Mouse (Mus musculus) cerebellum, postnatal 25 days (tissue): ENCODE measurements at regions not wholly inside any gene's neighbourhood (a gene's known extent, or its start where the extent isn't known, plus 50 kb on each side); places are given as distances from the start of the nearest gene placed in this dataset.
A peak's percentile ranks its signal among the peaks of the same experiment; 100 is the strongest.

Experiments used
- DNase-seq, 2 experiments: peaks; one replicate each; pipeline ENCODE4 v3.0.0; 2021; ENCODE audit warnings: mixed read lengths in 2 of 2

DNA sequence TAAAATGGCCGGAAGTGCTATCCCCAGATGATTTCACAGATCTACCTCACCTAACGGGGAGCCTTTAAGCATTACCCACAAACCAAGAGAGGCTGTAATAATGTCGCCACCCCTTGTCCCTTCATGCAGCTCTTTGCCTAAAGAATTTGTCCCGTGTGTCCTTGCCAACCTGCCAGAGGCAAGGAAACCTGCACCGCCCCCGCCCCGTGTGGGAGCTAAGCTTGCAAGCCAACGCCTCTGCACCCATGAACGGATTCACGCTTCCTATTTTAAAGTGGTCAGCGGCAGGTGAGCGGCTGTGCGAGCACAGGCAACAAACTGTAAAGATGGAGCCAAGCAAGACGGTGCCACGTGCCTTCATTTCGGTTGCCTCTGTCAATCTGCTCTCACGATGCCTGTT lies 63.1 kb downstream of the Gm11011 start:
- DNase-seq, result no peak

DNA sequence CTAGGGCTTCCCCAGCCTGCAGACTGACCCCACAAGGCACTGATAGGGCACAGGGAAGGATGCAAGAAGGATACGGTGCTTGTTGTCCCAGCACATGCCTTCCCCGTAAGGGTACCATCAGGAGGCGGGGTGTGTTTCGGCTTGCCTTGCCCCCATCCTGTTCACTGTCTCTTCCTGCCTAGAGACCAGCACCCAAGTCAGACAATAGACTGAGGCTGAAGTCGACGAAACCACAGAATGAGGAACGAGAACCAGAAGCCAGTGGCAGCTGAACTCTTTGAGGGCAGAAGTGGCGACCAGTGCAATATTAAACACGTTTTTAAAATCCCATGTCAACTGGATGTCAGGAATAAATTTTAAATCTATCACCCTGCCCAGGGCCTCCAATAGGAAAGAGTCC lies 67.6 kb downstream of the Gm11011 start:
- DNase-seq, result no peak

DNA sequence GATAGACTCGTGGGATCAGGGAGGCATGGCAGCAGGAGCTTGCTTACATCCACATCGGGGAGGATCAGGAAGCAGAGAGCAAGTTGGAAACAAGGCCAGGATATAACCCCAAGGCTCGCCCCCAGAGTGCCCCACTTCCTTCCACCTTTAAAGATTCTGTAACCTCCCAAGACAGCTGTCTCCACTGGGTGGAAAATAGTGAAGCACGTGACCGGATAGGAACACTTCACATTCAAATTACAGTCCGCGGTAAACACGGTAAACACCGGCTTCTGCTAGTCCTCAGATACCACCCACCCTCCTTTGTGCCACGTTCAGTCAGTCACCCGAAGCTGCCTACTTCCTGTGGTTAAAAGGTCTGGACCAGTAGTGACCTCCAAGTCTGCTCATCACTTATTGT lies 72.2 kb downstream of the Gm11011 start:
- DNase-seq, result no peak

DNA sequence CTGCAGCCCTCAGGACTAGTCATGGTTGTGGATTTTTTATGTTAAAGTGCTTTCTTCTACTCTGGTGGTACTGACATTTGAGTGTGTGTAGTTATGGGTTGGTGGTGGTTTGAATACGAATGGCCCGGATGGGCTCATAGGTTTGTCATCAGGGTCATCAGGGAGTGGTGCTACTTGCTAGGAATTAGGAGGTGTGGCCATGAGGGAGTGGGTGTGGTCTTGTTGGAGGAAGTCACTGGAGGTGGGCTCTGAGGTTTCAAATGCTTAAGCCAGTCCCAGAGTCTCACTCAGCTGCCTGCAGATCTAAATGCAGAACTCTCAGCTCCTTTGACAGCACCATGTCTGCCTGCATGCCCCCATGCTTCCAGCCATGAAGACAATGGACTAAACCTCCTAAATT lies 76.8 kb downstream of the Gm11011 start:
- DNase-seq, result no peak

DNA sequence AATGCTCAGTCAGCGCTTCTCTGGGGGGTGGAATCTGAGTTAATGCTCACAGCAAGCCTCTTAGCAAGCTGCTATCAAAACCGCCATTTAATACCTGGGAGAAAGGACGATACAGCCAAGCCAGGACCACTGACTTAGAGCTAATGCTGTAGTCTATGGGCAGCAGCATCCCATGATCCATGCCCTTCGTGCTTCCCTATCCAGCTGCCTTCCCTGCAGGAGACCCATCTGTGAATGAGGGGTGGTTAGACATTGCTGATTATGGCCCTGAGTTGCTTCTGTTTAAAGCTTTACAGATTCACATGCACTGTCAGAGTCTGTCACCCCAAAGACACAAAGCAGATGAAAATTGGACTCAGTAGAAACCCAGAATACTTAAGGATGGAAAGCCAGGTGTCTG lies 78.1 kb downstream of the Gm11011 start:
- DNase-seq, result no peak

DNA sequence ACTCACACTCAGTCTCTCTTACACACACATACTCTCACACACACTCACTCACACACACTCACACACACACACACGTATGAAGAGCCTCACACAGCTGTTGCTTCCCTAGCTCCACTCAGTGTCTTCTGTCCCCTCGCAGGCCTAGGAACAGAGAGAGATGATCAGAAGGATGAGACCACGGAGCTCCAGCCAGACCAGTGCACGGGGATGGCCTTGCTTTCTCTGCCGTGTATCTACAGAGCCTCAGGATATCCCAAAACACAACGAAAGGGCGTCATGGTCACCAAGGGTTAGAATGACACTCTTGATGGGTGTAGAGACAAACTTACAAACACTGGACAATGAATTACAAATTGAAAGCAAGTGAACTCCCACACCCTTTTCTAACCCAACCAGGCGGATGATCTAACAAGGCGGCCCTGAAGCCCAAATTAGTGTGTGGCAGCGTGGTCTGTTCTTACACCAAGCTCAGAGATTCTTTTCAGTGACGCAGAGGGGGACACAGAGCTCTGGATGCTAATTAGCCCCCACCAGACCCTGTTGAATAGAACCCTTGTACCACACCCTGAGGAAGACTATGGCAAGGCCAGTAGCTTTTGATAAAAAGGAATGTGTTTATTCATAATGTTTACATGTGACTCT lies 83.0 kb downstream of the Gm11011 start:
- no peak for DNase-seq

DNA sequence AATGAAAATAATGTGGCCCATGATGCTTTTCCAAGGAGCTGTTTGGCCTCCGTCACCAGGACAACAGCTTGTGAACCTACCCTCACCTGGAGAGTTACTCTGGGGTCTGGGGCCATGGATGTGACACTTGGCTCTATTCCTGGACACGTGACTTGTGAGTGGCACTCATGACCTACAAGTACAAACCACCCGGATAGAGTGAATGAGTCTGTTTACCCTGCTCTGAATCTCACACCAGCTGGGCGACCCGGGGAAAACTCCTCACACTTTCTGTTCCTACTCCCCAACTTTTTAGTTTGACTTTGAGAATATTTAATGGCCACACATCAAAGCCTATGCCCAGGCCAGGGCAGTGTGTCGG lies 84.0 kb downstream of the Gm11011 start:
- DNase-seq, result no peak

DNA sequence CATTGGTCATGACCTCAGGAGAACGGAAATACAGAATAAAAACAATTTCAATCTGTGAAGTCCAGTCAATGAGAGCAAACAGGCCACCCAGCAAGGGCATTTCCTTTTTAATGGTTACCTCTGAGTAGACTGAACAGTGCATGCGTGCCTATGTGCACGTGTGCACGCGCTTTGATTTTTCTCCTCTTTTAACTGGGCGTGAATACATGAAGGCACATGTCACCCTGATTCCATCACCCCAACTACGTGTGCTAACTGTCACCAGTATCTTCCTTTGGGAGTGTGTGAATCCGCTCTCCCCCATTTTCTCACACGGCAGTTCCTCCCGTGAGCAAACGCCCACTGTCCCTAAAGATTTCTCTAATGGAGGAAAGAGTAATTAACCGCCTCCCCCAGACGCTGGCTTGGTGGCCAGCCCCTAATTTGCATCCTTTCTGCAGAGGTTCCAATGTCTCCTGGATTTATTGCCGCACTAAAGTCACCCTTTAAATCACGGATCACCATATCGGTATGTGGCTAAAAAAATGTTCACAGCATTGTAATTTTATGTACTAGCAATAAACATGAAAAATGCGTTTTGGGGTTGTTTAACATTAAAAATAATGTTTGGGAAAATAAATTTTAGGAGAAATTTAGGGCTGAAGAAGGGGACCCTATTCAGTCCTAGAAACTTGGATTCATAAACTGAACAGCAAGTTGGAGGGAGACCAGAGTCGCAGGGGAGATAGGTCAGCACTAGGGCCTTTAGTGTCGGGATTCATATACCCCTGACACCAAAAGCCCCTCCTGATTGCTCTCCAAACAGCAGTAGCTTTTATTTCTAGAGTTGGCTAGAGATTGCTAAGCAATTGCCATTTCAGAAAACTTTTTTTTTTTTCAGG lies 84.6 kb downstream of the Gm11011 start:
- no peak for DNase-seq

DNA sequence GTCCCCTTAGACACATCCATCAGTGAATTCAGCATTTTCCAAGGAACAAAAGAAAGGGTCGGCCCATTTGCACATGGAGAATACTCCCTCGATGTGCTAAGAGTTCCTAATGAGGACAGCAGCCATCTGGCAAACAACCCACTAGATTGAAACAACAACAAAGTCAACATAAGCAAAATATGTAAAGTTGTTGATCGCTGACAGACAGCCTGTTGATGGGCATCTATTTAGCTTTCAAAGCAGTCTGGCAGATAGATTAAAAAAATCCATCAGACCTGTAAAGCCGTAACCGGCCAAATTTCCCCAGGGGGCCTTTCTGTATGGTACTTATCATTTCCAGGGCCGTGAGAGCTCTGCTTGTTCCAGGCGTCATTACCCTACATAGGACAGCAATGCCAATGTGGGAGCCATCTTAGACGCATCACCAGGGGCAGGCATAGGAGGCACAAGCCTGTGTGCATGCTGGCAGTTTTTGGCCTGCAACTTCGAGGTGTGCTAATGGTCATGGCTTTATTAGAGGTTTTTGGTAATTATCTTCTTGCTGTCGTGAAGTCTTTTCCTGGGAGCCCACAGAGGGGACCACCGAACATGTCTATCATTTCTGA lies 85.7 kb downstream of the Gm11011 start:
- DNase-seq, result no peak

DNA sequence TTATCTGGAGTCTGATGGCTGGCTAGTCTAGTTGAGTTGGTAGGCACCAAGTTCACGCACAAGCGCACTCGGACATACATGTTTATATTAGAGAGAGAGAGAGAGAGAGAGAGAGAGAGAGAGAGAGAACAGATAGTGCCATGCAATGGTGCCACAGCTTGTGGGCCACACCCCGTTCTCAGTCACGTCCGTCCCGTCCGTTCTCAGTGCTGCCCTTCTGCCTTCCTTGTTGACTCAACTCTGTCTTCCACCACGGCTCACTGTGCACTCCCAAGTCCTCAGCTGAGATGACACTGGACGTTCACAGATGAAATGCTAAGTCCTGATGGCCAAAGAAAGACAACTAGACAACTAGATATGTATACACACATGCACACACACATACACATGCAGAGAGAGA lies 92.2 kb downstream of the Gm11011 start:
- DNase-seq, result no peak

DNA sequence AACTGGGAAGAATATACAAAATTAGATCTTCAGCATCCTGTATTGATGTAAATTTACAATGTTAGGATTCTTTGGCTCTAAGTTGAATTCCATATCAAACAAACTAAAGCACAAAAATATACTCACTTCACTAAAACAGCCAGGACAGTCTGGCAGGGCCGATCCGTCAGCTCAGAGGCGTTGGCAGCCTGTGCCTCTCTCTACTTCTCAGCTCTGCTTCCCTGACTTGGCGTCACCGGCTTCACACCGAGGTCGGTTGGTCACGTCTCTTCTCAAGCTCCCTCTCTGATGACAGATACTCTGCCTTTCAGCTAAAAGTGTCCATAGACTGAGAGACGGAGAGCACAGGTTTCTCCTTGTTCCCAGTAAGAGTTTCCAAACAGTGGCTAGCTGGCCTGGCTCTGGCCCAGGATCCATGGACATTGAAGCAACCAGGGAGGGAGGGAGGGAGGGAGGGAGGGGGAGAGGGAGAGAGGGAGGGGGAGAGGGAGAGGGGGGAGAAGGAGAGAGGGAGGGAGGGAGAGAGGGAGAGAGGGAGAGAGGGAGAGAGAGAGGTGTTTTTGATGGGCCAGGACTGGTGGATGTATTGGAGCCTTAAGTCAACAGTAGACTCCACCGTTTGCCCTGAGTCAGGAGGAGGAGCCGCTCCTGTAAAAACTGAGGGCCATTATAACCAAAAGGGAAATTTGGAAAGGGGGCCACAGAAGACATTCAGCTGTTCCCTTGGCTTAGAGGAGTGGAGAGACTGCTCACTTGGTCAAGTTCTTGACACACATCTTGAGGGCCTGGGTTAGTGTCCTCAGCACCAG lies 92.8 kb downstream of the Gm11011 start:
- DNase-seq, result no peak

DNA sequence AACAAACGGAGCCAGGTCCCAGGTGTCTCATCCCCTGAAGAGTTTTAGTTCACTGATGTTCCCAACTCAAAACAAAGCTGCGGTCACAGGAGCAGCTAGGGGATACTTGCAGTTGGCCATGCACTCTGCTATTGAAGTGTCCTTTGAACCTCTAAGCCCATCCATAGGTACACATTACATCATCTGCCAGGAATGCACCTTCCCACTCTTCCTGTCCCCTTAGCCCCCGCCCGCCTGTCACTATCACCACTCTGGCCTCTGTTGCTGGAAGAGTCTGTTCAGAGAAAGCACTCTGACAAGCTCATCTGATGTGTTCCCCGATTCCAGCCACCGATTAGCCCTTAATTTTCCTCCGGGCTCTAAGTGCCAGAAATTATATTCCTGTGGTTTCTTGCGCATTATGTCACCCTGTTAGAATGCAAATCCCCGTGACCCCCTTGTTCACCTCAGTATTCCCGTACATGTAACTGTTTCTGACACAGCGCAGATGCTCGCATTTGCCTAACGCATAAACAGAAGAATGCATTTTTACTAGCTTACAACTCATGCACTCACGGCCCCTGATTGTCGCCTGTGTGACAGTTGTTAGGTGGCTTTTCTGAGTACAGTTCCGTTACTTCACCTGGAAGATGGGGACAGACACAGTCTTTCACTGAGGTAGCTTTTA lies 93.8 kb downstream of the Gm11011 start:
- DNase-seq, result no peak

DNA sequence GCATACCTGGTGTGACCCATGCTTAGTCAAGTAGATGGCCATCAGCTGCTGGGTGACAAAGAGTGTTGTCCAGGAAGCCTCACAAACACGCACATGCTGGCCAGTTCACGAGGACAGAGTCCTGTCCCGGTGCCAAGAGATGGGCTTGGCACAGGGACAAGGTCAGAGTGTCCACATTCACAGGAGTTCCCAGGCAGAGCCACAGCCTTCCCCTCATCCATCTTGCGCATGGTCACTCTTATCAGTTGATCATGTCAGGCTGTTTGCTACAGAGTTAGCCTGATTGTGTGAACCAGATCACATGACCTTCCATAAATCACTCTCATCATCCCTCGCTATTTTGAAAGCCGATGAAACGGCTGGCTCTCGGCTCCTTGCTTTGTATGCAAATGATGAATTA lies 103.6 kb downstream of the Gm11011 start:
- DNase-seq, result peak in 1 of 2 experiments; percentile 17

DNA sequence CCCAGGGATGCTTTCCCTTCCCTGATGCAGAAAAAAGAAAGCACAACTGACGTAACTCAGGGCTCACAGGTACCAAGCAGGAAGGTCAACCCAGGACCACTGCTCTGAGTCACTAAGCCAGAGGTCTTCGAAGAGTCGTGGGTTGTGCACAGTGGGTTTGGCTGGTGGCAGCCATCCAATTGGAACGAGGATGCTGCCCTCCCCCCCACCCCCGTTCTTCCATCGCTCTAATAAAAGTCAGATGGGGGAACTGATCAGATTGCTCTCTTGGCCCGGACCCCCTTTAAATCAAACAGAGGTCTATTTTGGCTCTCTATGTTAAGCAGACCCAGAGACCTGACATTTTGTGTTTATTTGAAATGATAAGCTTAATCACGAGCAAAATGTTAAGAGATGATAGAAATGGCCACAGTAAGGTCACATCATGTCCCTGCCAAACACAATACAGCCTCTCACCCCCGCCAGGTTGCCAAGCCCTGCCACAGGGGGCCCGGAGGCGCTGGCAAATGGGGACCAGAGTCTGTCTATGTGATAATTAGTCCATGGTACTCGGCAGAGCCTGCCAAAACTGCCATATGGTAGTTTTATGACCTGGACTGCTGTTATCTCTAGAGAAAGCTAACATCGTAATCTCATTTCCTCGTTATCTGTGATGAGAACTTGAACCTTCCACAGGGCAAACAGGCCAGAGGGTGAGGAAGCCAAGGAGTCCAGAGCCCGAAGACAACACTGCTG lies 105.6 kb downstream of the Gm11011 start:
- DNase-seq, result peak; percentile 85 to 90

DNA sequence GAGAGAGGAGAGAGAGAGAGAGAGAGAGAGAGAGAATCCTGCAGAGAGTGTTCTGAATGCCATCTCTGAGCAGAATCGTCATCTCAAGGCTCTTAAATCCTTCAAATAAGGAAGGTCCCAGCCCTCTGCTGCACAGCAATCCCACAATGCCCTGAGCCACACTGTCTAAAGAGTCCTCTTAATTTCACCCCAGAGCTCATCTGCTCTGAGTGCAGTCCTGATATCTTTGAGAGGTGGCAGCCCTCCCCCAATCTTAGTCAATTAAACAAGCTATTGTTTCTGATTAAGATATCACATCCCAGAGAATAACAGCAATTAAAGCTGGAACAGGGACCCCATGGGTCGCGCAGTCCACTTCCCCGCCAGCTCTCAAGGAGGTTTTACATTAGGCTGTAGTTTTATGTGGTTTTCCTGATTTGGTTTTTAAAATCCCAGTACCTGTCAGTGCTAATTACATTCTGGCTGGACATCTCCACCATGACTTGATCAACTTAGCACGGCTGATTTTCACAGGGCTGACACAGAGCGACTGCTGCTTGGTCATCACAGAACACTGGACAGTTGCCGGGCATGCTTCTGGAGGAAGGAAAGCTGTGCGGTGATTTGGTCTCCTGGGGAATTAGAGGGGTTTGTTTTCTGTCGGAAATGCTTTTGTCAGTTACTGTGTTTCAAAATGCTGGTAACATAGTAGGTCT lies 113.0 kb downstream of the Gm11011 start:
- DNase-seq, result no peak

DNA sequence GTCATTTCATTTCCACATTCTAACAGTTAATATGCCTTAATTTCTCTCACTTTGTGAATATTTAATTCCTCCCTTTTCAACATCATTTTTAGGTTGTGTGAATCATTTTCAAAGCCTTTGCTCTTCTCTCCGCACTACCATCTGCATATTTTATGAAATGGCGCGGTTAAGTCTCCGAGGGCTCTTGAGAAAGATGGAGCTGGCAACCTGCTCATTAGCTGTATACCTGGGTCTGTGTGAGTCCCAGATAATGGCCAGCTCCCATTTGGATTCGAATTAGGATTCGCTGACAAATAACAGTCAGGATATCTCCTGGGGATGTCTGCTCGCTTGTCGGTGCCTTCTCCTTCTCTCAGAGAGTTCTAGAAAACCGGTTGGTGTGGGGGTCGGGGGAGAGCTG lies 118.0 kb downstream of the Gm11011 start:
- DNase-seq, result no peak

DNA sequence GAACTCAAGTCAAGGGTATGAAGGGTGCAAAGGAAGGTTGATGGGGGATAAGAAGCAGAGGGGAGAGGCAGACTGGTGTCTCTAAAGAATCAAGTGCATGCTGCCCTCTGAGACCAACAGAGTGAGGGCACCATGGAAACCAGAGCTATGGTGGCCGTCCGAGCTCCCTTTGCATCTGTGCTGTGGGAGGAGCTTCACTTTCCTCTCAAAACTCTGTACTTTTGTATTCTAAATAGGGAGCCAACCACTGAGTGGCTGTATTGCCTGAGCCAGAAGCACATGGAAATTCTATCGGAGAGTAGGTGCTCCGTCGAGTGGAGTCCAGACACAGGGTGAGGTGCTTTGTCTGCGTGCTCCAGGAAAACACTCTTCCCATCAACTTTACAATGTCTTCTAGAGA lies 119.9 kb downstream of the Gm11011 start:
- no peak for DNase-seq

DNA sequence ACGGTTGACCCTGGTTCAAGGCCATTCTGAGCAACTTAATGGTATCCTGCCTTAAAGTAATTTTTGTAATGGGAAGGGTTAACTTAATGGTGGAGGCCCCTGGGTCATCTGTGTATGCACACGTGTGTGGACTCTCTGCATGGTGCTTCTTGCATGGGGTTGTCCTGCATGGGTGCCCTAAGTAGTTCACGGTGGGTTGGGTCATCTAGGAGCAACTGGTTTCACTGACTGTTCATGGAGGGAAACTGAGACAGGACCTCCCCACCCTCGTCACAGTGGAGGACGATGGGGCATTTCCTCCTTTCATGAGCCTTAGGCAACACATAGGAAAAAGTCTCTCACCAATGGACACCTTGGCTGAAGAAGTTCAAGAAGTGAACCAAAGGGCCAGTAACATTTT lies 123.4 kb downstream of the Gm11011 start:
- no peak for DNase-seq

DNA sequence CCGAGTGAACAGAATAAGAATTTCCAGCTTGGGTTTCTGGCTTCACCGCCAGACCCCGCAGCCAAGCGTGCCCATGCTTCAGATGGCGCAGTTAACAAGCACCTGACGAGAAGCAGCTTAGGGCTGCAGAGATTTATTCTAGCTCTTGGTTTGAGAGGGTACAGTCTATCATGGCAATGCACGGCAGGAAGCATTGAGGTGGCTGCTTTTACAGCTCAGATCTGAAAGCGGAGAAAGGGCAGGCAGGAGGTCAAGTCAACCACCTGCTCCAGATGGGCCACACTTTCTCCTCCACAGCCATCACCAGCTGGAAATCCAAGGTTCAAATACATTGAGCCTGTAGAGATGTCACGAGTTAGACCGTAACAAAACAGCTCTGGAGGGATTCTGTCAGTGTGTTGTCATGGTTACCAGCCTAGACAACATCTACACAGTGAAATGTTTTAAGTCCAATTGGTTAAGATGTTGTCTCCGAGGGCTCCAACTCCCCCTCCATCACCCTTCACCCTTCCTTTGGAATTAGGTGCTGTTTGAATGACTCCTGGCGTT lies 126.0 kb downstream of the Gm11011 start:
- DNase-seq, result no peak

DNA sequence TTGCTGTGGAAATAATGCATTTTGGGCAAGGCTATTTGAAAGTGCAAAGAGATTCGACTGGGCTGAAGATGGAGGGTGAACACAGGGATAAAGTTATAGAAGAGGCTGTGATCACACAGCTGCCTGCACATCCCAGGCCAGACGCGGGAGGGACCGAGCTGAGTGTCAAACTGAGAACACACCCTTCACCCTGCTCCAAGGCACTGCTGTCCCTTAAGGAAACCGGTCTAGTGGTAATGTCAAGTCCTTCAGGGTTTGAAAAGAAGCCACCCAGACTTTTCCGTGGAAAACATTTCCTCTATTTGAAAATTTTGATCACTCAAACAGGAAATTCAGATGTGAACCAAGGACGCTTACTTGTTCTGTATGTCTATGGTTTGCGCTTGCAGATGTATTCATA lies 134.6 kb downstream of the Gm11011 start:
- DNase-seq, result no peak

DNA sequence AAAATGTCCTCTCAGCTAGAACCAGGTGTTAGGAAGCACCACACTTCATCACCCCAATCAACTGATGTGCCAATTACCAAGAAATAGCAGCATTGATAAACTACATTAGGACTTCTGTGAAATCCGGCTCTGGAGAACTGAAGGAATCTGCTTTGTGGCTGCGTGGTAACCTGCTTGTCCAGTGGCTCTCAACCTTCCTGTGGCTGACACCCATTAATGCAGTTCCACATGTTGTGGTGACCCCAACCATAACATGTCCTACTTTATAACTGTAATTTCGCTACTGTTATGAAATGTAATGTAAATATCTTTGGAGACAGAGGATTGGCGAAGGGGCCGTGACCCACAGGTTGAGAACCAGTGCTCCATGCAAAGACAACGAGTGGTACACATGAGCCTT lies 136.7 kb downstream of the Gm11011 start:
- DNase-seq, result no peak
